Mouse (Mus musculus) spleen, adult 12 weeks (tissue): Measurements from ENCODE around the gene Adrm1.

Source experiments
- DNase-seq: peaks from one replicate; pipeline ENCODE4 v3.0.0; 2022; ENCODE audit warnings: low spot score

Adrm1 gene

GRCm38 (mm10) chr2:180184752-180185109 lies 13.4 kb downstream of the Adrm1 start:
- no peak for DNase-seq

DNA sequence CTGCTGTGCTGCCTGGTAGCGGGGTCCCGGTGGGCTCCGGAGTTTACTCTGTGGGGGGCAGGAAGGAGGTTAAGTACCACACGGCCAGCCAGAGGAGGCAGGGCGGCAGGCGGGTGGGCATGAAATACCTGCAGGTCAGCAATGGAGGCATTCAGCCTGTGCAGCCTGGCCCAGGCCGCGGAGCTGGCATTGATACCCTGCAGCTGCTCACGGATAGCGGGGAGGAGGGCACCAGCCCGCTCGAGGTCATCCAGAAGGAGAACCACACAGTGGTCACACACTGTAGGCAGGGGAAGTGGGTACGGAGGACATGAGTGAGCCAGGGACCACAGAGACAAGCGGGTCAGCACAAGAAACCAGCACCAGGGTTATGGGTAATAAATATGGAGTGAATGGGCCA lies 14.4 kb downstream of the Adrm1 start:
- no peak for DNase-seq

DNA sequence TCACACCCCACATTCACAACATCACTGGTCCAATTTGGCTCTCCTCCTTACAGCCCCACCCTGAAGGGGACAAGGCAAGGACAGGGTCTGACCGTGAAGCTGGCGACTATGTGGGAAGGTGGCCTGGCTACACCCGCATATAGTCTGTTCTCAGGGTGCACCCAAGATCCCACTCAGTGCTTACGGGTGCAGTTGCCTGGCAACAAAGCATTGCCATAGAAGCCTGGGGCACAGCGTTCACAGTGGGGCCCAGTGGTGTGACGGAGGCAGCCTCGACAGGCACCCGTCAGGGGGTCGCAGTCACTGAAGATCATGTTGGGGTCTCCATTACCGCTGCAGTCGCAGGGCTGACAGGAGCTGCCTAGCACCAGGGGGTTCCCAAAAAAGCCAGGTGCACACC lies 16.1 kb downstream of the Adrm1 start:
- DNase-seq, result no peak

DNA sequence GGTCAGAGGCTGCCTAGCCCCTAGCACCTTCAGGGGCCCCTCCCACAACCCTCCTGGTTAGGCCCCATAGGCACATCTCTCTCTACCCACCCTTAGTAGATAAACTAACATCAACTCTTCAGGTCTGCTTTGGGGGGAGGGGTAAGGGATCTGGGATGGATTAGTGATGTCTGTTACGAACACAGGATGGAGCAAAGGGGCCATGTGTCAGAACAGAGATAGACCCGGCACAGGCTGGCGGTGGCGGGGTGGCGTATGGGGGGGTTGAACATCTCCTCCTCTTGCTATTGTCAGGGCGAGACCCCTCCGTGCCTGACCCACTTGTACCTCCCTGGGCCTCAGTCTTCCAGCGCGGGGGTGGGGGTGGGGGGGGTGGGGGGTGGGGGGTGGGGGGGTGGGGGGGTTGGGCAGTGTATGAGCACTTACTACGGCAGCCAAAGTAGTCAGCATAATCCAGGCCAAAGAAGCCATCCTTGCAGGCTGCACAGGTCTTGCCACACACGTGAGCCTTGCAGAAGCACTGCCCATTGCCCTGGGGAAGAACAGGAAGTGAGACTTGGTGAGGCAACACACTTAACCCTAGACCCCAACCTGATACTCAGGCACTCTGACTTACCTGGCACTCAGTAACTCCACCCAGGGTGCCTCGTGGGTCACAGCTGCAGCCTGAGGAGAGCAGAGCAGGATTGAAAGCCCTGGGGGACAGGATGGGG lies 25.5 kb downstream of the Adrm1 start:
- DNase-seq, result no peak

DNA sequence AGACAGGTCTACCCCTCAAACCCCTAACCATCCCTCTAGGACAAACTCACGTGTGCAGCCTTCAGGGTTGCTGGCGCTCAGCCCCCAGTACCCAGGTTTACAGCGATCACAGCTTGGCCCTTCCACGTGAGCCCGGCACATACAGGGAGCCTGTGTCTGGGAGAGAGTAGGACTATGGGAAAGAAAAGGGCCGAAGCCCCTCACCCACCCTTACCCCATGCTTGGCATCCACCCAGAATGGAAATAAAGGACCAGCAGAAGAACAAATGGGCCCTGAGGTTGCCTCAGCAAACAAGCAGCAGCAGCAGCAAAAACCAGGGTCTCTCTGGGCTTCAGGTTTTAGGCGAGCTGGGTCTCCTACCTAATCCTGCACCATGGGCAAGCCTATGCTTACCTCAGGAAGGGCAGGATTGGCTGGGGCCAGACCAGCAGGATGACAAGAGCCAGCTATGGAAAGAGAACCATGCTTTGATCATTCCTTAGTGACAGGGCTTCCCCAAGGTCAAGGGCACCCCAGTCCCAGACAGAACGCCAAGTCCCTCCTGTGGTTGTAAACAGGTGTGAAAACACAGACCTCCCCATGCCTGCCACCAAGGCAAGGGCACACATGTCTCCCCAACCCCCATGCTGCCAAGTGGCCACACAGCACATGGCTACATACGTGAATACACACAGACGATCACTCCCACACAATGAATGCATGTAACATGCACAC lies 26.2 kb downstream of the Adrm1 start:
- no peak for DNase-seq

GRCm38 (mm10) chr2:180198782-180199181 lies 27.5 kb downstream of the Adrm1 start:
- DNase-seq, result no peak

- no peak for DNase-seq
Observed at GRCm38 (mm10) chr2:180200681-180201080, 29.4 kb downstream of the Adrm1 start.

DNA sequence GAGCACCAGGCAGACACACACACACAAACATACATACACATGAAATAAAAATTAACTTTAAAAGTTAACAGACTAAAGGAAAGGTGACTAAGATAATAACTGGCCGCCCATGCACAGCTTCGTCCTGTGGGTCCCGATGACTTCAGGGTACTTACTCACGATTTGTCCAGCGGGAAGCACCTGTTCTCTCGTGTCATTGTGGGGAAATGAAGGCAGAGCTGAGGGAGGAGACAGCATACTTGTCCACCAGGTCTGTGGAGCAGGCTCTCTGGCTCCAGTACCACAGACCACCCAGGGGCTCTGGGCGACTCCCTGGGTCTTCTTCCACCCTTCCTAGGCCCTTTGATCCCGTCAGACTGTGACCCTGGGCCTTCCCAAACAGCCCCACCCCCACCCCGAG lies 30.0 kb downstream of the Adrm1 start:
- no peak for DNase-seq

- DNase-seq, result no peak
Observed at GRCm38 (mm10) chr2:180202263-180202662, 31.0 kb downstream of the Adrm1 start.

DNA sequence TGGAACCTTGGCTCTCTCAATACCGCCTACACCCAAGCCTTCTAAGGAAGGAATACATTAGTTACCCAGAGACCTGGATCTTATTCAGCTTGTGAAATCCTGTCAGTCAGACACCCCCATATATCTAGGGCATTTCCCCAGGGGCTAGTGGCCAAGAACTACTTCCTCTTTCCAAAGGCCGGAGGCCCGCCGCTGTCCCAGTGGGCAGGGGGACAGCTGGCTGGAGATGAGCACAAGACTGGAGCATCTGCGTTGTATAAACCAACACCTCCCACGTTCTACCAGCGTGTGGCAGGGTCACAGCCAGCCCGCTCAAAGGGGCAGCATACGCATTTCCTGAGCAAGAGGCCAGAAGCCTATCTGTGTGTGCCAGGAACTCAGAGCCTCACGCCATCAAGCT lies 31.5 kb downstream of the Adrm1 start:
- DNase-seq, result no peak

GRCm38 (mm10) chr2:180204501-180204900 lies 33.2 kb downstream of the Adrm1 start:
- DNase-seq, result no peak

GRCm38 (mm10) chr2:180205083-180205955 lies 34.0 kb downstream of the Adrm1 start:
- no peak for DNase-seq

GRCm38 (mm10) chr2:180205956-180206280 lies 34.6 kb downstream of the Adrm1 start:
- no peak for DNase-seq

- no peak for DNase-seq
Observed at GRCm38 (mm10) chr2:180207840-180208239, 36.6 kb downstream of the Adrm1 start.

GRCm38 (mm10) chr2:180208976-180209375 lies 37.7 kb downstream of the Adrm1 start:
- no peak for DNase-seq

GRCm38 (mm10) chr2:180212255-180212654 lies 41.0 kb downstream of the Adrm1 start:
- no peak for DNase-seq

DNA sequence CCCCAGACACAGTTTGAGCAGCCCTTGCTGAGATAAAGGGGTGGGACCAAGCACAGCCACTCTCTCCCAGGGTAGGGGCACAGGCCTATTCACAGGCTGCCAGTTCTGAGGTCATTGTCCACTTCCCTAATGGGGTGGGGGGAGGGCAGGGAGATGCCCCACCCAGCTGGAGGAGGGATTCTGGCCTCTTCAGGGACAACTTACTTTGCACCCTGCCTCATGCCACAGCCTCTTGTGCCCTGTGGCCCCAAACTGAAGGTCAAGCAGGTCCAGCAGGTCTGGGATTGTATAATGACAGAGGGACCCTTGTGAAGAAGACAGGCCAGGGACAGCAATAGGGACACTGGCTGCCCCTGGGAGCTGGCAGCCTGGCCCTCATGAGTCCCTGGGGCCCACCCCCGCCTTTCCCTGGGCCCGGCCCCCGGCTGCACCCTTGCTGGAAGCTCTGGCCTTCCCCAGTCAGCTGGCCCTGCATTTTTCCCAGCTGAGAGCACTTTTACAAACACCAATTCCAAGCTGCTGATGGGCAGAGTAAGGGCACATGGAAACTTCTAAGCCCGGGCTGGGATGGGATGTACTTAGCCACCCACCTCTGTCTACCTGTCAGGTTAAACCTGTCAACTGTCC lies 43.2 kb downstream of the Adrm1 start:
- DNase-seq, result no peak

- DNase-seq, result no peak
Observed at GRCm38 (mm10) chr2:180215011-180215461, 43.8 kb downstream of the Adrm1 start.

GRCm38 (mm10) chr2:180215951-180216350 lies 44.7 kb downstream of the Adrm1 start:
- DNase-seq, result no peak

DNA sequence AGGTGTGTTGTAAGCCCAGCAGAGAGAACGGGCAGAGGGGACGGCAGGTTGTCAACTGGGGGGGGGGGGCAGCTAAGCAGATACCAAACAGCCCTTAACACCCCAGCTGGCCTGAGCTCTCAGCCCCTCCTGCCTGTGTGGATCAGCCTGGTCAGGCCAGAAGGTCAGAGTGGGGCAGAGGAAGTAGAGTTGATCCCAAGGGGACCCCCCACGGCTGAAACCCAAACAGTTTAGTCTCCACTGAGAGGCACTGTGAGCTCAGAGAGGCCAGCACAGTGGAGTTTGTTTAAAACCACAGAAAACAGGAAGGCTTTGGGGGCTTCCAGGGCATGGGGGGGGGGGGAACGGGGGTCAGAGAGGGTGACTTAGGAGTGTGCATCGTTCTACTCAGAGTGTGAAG lies 45.6 kb downstream of the Adrm1 start:
- DNase-seq, result no peak

GRCm38 (mm10) chr2:180217587-180217986 lies 46.3 kb downstream of the Adrm1 start:
- DNase-seq, result no peak

DNA sequence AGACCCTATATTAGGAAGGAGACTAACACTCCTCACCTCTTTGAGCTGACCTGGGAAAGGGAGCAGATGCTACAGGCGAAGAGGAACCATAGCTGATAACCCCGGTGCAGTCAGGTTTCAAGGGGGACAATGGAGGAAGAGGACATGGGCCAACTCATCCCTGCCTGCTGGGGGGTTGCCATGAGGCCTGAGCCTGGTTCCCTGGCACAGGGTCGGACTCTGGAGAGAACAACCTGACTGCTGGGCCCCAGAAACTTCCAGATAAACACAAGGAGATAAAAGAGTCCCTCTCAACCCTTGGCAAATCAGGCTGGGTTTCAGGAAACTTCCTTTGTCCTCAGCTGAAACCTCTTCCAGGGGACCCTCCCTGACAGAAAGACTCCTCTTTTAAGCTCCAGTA lies 47.0 kb downstream of the Adrm1 start:
- no peak for DNase-seq
